Mouse (Mus musculus) spleen, embryonic (tissue): Measurements from ENCODE around the gene Prkcq.

Source experiments
- CTCF ChIA-PET: fragments of 350-600 bp; sonication (Branson Sonifier 250); formaldehyde crosslinking; loops from one replicate; lab custom pipeline; 2022; lab: Charles Lee

The Prkcq gene

GRCm38 (mm10) chr2:11186586-11186985, 14.7 kb downstream of the Prkcq start:
- CTCF ChIA-PET, result no interaction called here

- CTCF ChIA-PET, result interaction anchor here (1.1 kb wide), 1 partner anchor 26 kb away, joined by 3 read pairs; no protein-coding TSS in a partner anchor
Observed at GRCm38 (mm10) chr2:11187166-11187565, 15.3 kb downstream of the Prkcq start.

- CTCF ChIA-PET, result interaction anchor here (1.1 kb wide), 1 partner anchor 27 kb away, joined by 3 read pairs; no protein-coding TSS in a partner anchor
Observed at GRCm38 (mm10) chr2:11188279-11188678, 16.4 kb downstream of the Prkcq start.

- CTCF ChIA-PET, result interaction anchor here (0.7 kb wide), 1 partner anchor 14 kb away, joined by 3 read pairs; no protein-coding TSS in a partner anchor
Observed at GRCm38 (mm10) chr2:11189150-11189767, 17.4 kb downstream of the Prkcq start.

GRCm38 (mm10) chr2:11192281-11193098, 20.6 kb downstream of the Prkcq start:
- CTCF ChIA-PET, result interaction anchor here (0.5 to 0.7 kb wide), 4 partner anchors 24 to 1599 kb away, joined by 3 to 7 read pairs (median 3); no protein-coding TSS in a partner anchor

GRCm38 (mm10) chr2:11193099-11193618, 21.3 kb downstream of the Prkcq start:
- CTCF ChIA-PET, result interaction anchor here (0.5 to 0.7 kb wide), 2 partner anchors 1248 to 1600 kb away, joined by 3 read pairs; no protein-coding TSS in a partner anchor

- CTCF ChIA-PET, result no interaction called here
Observed at GRCm38 (mm10) chr2:11194732-11195340, 22.9 kb downstream of the Prkcq start.

GRCm38 (mm10) chr2:11196071-11196470, 24.2 kb downstream of the Prkcq start:
- CTCF ChIA-PET, result interaction anchor here (0.6 kb wide), 1 partner anchor 1224 kb away, joined by 6 read pairs; no protein-coding TSS in a partner anchor

GRCm38 (mm10) chr2:11196952-11197559, 25.1 kb downstream of the Prkcq start:
- CTCF ChIA-PET, result interaction anchor here (0.6 kb wide), 1 partner anchor 341 kb away, joined by 3 read pairs; no protein-coding TSS in a partner anchor

- CTCF ChIA-PET, result no interaction called here
Observed at GRCm38 (mm10) chr2:11199624-11200023, 27.7 kb downstream of the Prkcq start.

- CTCF ChIA-PET, result no interaction called here
Observed at GRCm38 (mm10) chr2:11202841-11203240, 30.9 kb downstream of the Prkcq start.

- CTCF ChIA-PET, result no interaction called here
Observed at GRCm38 (mm10) chr2:11203261-11203660, 31.4 kb downstream of the Prkcq start.

GRCm38 (mm10) chr2:11204232-11204631, 32.3 kb downstream of the Prkcq start:
- CTCF ChIA-PET, result no interaction called here

- CTCF ChIA-PET, result no interaction called here
Observed at GRCm38 (mm10) chr2:11204961-11205360, 33.1 kb downstream of the Prkcq start.

- CTCF ChIA-PET, result no interaction called here
Observed at GRCm38 (mm10) chr2:11205720-11206119, 33.8 kb downstream of the Prkcq start.

- CTCF ChIA-PET, result no interaction called here
Observed at GRCm38 (mm10) chr2:11208263-11208662, 36.4 kb downstream of the Prkcq start.

- CTCF ChIA-PET, result no interaction called here
Observed at GRCm38 (mm10) chr2:11209335-11209734, 37.4 kb downstream of the Prkcq start.

GRCm38 (mm10) chr2:11210241-11210916, 38.5 kb downstream of the Prkcq start:
- CTCF ChIA-PET, result interaction anchor here (0.6 kb wide), 2 partner anchors 82 to 1982 kb away, joined by 8 to 9 read pairs; no protein-coding TSS in a partner anchor

GRCm38 (mm10) chr2:11211961-11212562, 40.2 kb downstream of the Prkcq start:
- CTCF ChIA-PET, result no interaction called here

GRCm38 (mm10) chr2:11216421-11216820, 44.5 kb downstream of the Prkcq start:
- CTCF ChIA-PET, result no interaction called here
